Mouse (Mus musculus) spleen, adult 2 months (tissue): ENCODE data around the gene Magel2. TPM values are rescaled to one million over a fixed set of nuclear protein-coding genes. Genes with fewer than 3 reads are reported as not detected.

Source experiments
- DNase-seq, 2 experiments: peaks; one replicate each; pipeline versions ENCODE4 v3.0.0 to v3.0.0-alpha.2; 2012 to 2021; ENCODE audit warnings: low spot score in 2 of 2, low read depth in 1 of 2
- H3K27ac ChIP-seq: fragments of 200-500 bp; 2 replicates; pipeline ENCODE4 v1.5.1; 2012; ENCODE audit warnings: low read length, inconsistent platforms; ENCODE audit not compliant: insufficient read depth
- H3K27me3 ChIP-seq: fragments of 200-500 bp; 2 replicates; pipeline ENCODE4 v1.6.1; 2012; ENCODE audit warnings: mild to moderate bottlenecking, moderate library complexity, low read length, inconsistent platforms; ENCODE audit not compliant: control insufficient read depth, insufficient read depth
- H3K36me3 ChIP-seq: fragments of 200-500 bp; 2 replicates; pipeline ENCODE4 v1.6.1; 2012; ENCODE audit warnings: mild to moderate bottlenecking, low read length, inconsistent platforms; ENCODE audit not compliant: control insufficient read depth, insufficient read depth
- H3K4me1 ChIP-seq: fragments of 200-500 bp; 2 replicates; pipeline ENCODE4 v1.6.1; 2011; ENCODE audit warnings: inconsistent platforms; ENCODE audit not compliant: control insufficient read depth, insufficient read depth, insufficient read length
- H3K4me3 ChIP-seq: fragments of 200-500 bp; 2 replicates; pipeline ENCODE4 v1.5.1; 2011; ENCODE audit warnings: mild to moderate bottlenecking, inconsistent platforms; ENCODE audit not compliant: insufficient read depth, insufficient read length; ENCODE audit errors: extremely low read depth
- CTCF ChIP-seq: fragments of 200-500 bp; IDR thresholded peaks from 2 replicates; pipeline ENCODE4 v1.5.1; 2011; ENCODE audit warnings: mild to moderate bottlenecking, inconsistent platforms; ENCODE audit not compliant: insufficient read depth, insufficient read length, insufficient replicate concordance; ENCODE audit errors: extremely low read depth
- POLR2A ChIP-seq: fragments of 200-500 bp; IDR thresholded peaks from 2 replicates; pipeline ENCODE4 v1.6.1; 2011; ENCODE audit warnings: low read depth, low read length, inconsistent platforms
- WGBS: fragments of 180-500 bp; shearing (Covaris S2); methylation state at CpG from one replicate; pipeline ENCODE4 v1.1.7; 2018; 5-methylcytosine and 5-hydroxymethylcytosine counted together
- polyA plus RNA-seq: library from polyadenylated mRNA; depleted of rRNA; stranded (reverse); fragments of >200 nt; gene quantifications from 2 replicates; pipeline ENCODE4 v1.2.3, GENCODE M21; 2012

Magel2 gene
- polyA plus RNA-seq, 1 experiment: not detected

DNA sequence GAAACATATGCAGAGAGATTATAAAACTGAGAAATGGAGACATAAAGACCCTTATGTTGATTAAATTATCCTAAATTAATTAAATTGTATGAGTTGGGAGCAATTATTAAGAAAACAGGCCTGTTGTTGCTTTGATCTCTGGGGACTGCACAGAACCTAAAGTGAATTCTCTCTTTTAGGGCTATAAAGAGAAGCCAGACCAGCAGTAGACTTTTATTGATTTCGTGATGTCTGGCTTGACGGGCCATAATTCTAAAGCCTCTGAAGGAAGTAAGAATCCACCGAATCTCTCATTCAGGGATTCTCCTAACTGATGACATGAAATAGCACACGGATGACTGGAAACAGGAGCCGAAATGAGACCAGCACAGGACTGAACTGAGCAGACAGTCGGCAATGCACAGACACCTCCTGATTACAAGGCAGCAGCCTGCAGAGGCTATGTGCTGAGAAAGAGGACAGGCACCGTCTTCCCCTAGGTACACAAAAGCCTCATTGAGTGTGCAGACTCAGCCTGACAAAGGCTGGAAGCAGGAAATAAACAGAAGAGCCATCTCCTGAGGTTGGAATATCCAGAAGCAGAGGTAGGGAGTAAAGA, 11.7 kb upstream of the Magel2 start:
- no peak for DNase-seq
- no peak for TF ChIP-seq POLR2A
- no peak for TF ChIP-seq CTCF
- WGBS: 56% methylated on average over 7 of the region's 7 CpGs
- H3K27ac ChIP-seq: no peak overlapping the region
- H3K36me3 ChIP-seq: no peaks in the 10 kb centered on the region
- no peak overlapping the region for H3K4me3 ChIP-seq
- H3K27me3 ChIP-seq: no peaks in the 10 kb centered on the region
- no peaks in the 10 kb centered on the region for H3K4me1 ChIP-seq

DNA sequence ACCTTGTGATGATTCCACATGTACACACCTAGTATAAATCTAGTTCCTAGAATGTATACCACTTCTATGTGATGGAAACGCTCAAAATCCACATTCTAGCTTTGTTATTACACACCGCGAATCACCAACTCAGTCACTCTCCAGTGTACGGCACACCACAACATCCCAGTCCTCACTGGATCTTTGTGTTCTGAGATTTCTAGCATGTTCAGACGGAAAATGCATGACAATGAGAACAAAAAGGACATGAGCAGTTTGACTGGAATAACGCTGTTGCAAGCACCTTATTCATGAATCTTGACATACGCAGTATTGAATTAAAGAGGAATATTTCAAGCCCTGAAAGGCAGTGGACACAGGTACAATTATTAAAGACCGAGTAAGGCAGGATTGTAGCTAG, 10.1 kb upstream of the Magel2 start:
- no peaks in the 10 kb centered on the region for H3K4me1 ChIP-seq
- no peak for DNase-seq
- no peaks in the 10 kb centered on the region for H3K36me3 ChIP-seq
- H3K4me3 ChIP-seq: no peak overlapping the region
- WGBS: 80% methylated on average over 8 of the region's 8 CpGs
- H3K27ac ChIP-seq: no peak overlapping the region
- TF ChIP-seq CTCF: no peak
- no peak for TF ChIP-seq POLR2A
- no peaks in the 10 kb centered on the region for H3K27me3 ChIP-seq

DNA sequence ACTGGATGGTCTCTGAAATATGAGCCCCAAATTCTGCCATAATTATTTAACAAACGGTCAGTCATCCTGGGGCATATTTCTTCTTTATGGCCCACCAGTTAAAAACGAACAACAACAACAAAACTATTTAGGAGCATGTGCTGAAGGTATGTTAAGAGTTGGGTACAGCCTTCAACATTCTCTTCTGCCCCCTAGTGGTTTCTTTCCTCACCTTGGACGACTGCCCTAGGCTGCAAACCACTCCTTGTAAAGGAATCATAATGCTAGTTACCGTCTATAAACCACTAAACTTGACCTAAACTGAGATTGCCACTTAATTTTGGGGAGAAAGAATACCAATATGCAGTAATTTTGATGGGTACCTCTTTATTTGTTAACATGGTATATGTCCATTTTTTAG, 1.2 kb upstream of the Magel2 start:
- H3K36me3 ChIP-seq: no peaks in the 10 kb centered on the region
- no peak for TF ChIP-seq CTCF
- no peak for TF ChIP-seq POLR2A
- no peak overlapping the region for H3K4me3 ChIP-seq
- no peak overlapping the region for H3K27ac ChIP-seq
- no peak for DNase-seq
- H3K27me3 ChIP-seq: no peaks in the 10 kb centered on the region
- 29% methylated on average over 4 of the region's 4 CpGs for WGBS
- no peaks in the 10 kb centered on the region for H3K4me1 ChIP-seq

DNA sequence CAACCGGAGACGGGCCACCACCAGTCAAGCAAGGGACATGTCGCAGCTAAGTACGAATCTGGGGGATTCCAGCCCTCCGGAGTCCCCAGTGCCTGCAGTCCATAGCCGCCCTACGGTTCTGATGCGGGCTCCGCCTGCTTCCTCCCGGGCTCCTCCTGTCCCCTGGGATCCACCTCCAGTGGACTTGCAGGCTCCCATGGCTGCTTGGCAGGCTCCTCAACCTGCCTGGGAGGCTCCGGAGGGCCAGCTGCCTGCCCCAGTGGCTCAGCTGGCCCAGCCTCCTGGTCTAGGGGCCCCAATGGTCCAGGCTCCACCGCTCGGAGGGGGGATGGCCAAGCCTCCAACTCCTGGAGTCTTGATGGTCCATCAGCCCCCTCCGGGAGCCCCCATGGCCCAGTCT, 503 bp downstream of the Magel2 start:
- DNase-seq: no peak
- Histone ChIP-seq H3K27me3 (no peaks in the 10 kb centered on the region), H3K27ac (no peak overlapping the region), H3K4me1 (no peaks in the 10 kb centered on the region), H3K36me3 (no peaks in the 10 kb centered on the region), H3K4me3 (no peak overlapping the region)
- no peak for TF ChIP-seq CTCF
- no peak for TF ChIP-seq POLR2A
- 30% methylated on average over 14 of the region's 14 CpGs for WGBS

DNA sequence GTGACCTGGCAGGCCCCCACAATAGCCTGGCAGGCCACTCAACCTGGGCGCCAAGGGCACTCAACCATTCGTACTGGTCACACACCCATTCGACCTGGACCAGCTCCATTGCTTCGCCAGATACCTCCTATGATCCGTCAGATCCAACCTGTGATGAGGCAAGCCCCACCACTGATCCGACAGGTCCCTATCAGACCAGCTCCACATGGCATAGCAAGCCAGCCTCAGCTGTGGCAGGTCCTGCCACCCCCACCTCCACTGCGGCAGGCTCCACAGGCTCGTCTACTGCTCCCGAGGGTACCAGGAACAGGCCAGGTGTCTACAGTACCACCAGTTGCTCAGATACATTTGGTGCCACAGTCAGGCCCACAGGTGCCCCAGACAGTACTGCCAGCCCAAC, 1.7 kb downstream of the Magel2 start:
- whole genome bisulfite sequencing: 83% methylated on average over 9 of the region's 9 CpGs
- H3K36me3 ChIP-seq: no peaks in the 10 kb centered on the region
- H3K27me3 ChIP-seq: no peaks in the 10 kb centered on the region
- no peak for TF ChIP-seq POLR2A
- no peak for TF ChIP-seq CTCF
- no peak overlapping the region for H3K4me3 ChIP-seq
- H3K4me1 ChIP-seq: no peaks in the 10 kb centered on the region
- no peak for DNase-seq
- no peak overlapping the region for H3K27ac ChIP-seq

DNA sequence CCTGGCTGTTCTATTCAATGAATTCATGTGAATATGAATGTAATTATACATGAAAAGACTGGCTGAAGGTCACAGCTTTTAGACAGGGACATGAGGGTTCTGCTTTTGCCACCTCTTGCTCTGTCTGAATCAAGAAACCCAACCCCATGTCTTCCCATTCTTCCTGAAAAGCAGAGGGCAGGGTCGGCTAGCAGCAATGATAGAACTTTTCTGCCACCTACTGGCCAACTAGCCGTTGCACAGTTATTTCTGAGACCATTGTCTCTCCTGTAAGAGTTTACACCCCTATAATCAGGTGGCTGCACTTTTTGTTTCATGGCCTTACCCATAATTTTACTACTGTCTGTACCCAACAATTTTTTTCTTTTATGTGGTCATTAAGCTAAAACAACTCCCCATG, 5.6 kb downstream of the Magel2 start:
- no peaks in the 10 kb centered on the region for H3K27me3 ChIP-seq
- no peak for DNase-seq
- no peaks in the 10 kb centered on the region for H3K36me3 ChIP-seq

DNA sequence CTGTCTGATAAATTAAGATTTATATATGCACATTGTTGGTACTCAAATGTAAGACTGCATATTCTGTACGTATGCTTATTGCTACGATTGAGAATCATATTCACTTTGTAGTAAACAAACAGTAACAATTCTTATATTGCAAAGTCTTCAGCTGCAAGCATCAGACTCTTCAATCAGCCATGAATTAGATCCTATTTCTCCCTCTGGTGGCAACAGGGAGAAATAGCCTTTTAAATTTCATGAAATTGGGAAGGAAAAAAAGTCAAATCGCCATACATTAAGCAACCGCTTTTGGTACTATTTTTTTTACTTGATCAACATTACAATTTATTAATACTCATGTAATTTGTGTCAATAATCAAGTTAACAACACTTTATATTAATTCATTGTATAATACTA, 11.5 kb downstream of the Magel2 start:
- no peak overlapping the region for H3K27ac ChIP-seq
- TF ChIP-seq POLR2A: no peak
- no peak for TF ChIP-seq CTCF
- 46% methylated on average over 4 of the region's 4 CpGs for WGBS
- DNase-seq: no peak
- H3K27me3 ChIP-seq: no peaks in the 10 kb centered on the region
- no peaks in the 10 kb centered on the region for H3K36me3 ChIP-seq
- H3K4me3 ChIP-seq: no peak overlapping the region
- H3K4me1 ChIP-seq: no peaks in the 10 kb centered on the region

More for the DNA sequence above, 5.6 kb downstream of the Magel2 start:
- H3K27ac ChIP-seq: no peak overlapping the region
- no peaks in the 10 kb centered on the region for H3K4me1 ChIP-seq
- WGBS: 9% methylated on average over 2 of the region's 2 CpGs
- TF ChIP-seq POLR2A (no peak), CTCF (no peak)
- H3K4me3 ChIP-seq: no peak overlapping the region
